Comparison of ENCODE assay signal across 20 mouse cellular contexts in genomic region chr3:107788885-107789284, GRCm38 (mm10). TPM values are rescaled to one million over a fixed set of nuclear protein-coding genes. Genes with fewer than 3 reads are reported as not detected.
A peak's percentile ranks its signal among the peaks of the same experiment; 100 is the strongest.
DNase-seq lines count a peak whose midpoint lies in the region; TF ChIP-seq lines count a peak whose summit lies in the region.
"Had no signal": no experiment of that assay in that cellular context is flagged by ENCODE, and none has a peak within 500 bp of the region (broad histone marks: within the 10 kb centered on the region; RNA-seq: fewer than 3 reads in every experiment).

No protein-coding gene starts in this region.

- no peak overlapping the region for H3K4me3 ChIP-seq in layer of hippocampus, adult 2 months
- H3K4me3 ChIP-seq: embryonic facial prominence, embryonic 15.5 days had no signal

- no peak for TF ChIP-seq CTCF in layer of hippocampus, adult 2 months (conservative IDR thresholded peaks at IDR 0.05)

- H3K27ac ChIP-seq in layer of hippocampus, adult 2 months = peak overlapping the region; percentile 71
- H3K27ac ChIP-seq: embryonic facial prominence, embryonic 15.5 days; kidney, postnatal 0 days had no signal

- peak; percentile 10 for DNase-seq in cerebellum, adult 9-11 months
- no peak for DNase-seq in cerebellum, postnatal 36 days
- peak in 1 of 2 experiments; percentile 15 for DNase-seq in layer of hippocampus, adult 2 months (ENCODE audit: low spot score in 2 of 2)
- no peak for DNase-seq in layer of hippocampus, postnatal 25 days (ENCODE audit: extremely low spot score in 1 of 2, low spot score in 1 of 2)
- DNase-seq in right cerebral cortex, adult 18-20 months = peak; percentile 35
- DNase-seq in right cerebral cortex, postnatal 25 days = no peak
- DNase-seq in frontal cortex, postnatal 14 days (ENCODE audit: low spot score in 2 of 2) = no peak
- DNase-seq: adrenal gland, postnatal 14 days; cerebellum, adult 8-10 months; embryo, embryonic 11 days; gastrocnemius, postnatal 10 days; heart, adult 18-20 months; heart, postnatal 36 days; kidney, adult 18-20 months; lung, adult 18-20 months; lung, postnatal 14 days; retina, postnatal 1 day; thymus, postnatal 36 days had no signal

RNA-seq across cellular contexts. Expression of gene Csf1, which starts 28.6 kb away (rescaled TPM):
- 10 to 100 TPM; 20.4 to 20.5 TPM for total RNA-seq in layer of hippocampus, adult 2 months (2021)
- total RNA-seq in layer of hippocampus, postnatal 25 days (2021) = 10 to 100 TPM; 17.1 to 18.6 TPM

Comparison
In these comparisons a context has a peak if more than half of its experiments do, and no peak if none do; other contexts are left out.
1. DNase-seq: peak in cerebellum, adult 9-11 months (single experiment) and right cerebral cortex, adult 18-20 months (single experiment); none in cerebellum, postnatal 36 days (0 of 2), layer of hippocampus, postnatal 25 days (0 of 2), right cerebral cortex, postnatal 25 days (single experiment) and frontal cortex, postnatal 14 days (0 of 2).